Mouse (Mus musculus) CH12F3 (cell line): ENCODE results near the gene 2310033P09Rik.

Experiments used
- in situ Hi-C: fragments of 300-500 bp; cut with MboI; formaldehyde crosslinking; loops from 2 replicates; pipeline ENCODE4 v1.14.3; 2020; ENCODE audit warnings: low sequenced_read_pairs

2310033P09Rik gene

DNA sequence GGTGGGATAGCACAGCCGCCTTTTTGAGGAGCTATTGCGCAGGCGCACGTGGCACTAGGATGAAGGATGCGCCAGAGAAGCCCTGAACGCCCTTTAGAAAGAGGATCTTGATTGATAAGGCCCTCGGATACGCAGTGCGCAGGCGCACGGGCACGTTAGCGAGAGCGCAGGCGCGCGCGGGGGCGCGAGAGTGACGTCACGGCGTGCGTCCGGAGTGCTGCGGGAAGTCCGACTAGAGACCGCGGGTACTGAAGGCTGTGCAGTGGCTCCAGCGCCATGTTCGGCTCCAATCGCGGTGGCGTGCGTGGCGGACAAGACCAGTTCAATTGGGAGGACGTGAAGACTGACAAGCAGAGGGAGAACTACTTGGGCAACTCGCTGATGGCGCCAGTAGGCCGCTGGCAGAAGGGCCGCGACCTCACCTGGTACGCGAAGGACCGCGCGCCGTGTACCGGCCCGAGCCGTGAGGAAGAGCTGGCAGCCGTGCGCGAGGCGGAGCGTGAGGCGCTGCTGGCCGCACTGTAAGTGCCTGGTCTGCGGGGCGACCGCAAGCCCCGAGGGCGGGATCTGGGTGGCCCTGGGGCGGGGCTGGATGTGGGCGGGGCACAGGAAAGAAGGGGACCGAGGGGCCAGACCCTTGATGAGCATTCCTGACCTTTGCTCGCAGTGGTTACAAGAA lies at the start of gene 2310033P09Rik:
2310033P09Rik (plus strand) TSS at position 169 of the 679 bp plus-strand sequence.
- in situ Hi-C loops, result no loop called here

GRCm38 (mm10) chr11:59159099-59159498 lies 49.0 kb upstream of the 2310033P09Rik start:
- in situ Hi-C loops, result no loop called here

- in situ Hi-C loops, result no loop called here
These were observed 48.6 kb upstream of the 2310033P09Rik start for GRCm38 (mm10) chr11:59159558-59159957.

DNA sequence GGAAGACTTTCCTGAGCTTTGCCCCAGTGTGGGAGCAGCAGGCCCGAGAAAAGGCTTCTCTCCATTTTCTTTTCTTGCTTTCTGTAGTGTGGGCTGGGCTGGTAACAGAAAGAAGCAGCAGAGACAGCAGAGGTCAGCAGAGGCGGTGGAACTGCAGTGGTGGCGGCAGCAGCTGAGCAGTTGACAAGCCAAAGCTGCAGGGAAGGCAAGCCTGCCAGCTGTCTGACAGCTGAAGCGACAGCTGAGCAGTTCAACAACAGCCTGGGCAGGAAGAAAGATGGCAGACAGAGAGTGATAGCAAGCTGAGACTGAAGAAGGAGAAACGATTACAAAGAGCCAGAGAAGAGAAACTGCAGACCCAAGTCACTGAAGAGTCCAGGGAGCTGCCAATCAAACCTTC lies 46.7 kb upstream of the 2310033P09Rik start:
- in situ Hi-C loops, result no loop called here

GRCm38 (mm10) chr11:59162443-59163254 lies 45.5 kb upstream of the 2310033P09Rik start:
- in situ Hi-C loops, result no loop called here

DNA sequence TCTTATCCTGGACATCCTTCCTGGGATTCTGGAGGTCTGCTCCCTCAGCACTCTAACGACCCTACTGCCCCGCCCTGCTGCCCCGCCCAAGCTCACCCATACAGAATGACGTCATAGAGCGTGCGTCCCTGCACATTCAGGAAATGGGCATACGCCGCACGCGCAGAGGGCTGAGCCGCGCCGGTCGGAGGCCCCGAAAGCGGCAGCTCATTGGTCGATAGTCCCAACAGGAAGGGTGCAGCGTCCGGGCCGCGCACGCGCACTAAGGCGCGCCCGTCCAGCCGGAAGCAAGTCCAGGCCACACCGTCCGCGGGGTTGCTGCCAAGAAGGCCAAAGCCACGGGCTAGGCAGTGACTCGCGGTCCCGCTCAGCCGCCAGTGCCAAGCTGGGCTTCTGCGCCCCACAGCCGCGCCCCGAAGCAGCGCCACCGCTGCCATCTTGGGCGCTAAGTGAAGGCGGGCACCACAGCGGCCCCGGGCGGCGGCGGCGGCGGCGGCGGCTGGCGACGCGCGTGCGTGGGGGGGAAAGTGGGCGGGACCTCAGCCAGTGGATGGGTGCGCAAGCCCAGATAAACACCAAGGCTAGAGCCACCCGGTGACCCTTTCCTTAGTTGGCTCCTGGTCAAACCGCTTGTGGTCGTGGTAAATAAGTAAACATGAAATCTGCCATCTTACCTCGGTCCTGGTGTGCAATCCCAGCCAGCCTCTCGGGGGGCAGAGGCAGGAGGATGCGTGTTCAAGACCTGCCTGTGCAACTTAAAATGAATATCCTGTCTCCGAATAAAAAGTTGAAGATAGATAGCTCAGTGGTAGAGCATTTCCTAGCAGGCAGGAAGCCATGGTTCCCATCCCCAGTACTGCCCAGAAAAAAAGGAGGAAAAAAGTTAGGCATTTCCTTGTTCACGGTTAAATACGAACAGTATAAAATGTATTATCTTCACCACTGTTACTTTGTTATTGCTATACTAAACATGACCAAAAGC lies 44.6 kb upstream of the 2310033P09Rik start, which contains the start of gene Iba57:
Iba57 (minus strand) TSS at position 485 of the 982 bp plus-strand sequence.
- in situ Hi-C loops, result no loop called here

DNA sequence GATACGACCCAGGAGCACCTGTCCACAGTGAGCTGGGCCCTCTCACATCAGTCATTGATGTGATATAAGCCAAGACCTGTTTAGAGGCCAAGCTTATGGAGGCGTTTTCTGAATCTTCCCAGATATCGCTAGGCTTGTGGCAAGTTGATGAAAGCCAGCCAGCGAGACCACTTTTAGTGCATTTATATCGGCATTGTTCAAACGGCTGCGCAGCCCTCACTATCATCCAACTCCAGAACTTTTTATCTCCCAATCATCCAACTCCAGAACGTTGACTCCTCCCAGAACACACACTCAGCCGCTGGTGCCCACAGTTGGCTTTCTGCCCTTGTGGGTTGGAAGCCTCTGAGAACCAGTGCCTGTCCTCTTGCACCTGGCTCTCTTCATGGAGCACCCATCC lies 43.7 kb upstream of the 2310033P09Rik start:
- in situ Hi-C loops, result no loop called here

GRCm38 (mm10) chr11:59165616-59166241 lies 42.4 kb upstream of the 2310033P09Rik start:
- in situ Hi-C loops, result no loop called here

- in situ Hi-C loops, result no loop called here
These were observed 38.3 kb upstream of the 2310033P09Rik start for GRCm38 (mm10) chr11:59169807-59170206.

- in situ Hi-C loops, result no loop called here
These were observed 37.6 kb upstream of the 2310033P09Rik start for GRCm38 (mm10) chr11:59170549-59170948.

GRCm38 (mm10) chr11:59174189-59174838 lies 33.8 kb upstream of the 2310033P09Rik start:
- in situ Hi-C loops, result no loop called here

- in situ Hi-C loops, result no loop called here
These were observed 31.6 kb upstream of the 2310033P09Rik start for GRCm38 (mm10) chr11:59176475-59176874.

DNA sequence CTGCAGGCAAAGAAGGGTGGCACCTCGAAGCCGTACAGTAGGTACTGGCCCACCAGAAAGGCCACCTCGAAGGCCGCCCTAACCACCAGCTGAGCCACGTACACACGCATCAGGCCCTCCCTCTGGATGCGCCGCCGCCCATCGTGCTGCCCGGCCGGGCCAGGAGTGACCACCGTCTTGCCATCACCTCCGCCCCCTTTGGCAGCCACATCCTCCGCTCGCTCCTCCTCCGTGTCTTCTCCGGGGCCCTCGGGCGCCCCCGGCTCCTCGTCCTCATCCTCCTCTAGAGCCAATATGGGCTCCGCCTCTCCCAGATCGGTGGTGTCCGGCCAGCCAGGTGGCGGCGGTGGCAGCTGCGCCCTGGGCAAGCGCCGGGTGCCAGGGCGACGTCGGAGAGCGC lies 31.2 kb upstream of the 2310033P09Rik start:
- in situ Hi-C loops, result no loop called here

- in situ Hi-C loops, result no loop called here
These were observed 25.2 kb upstream of the 2310033P09Rik start, which contains the start of gene Gjc2 for GRCm38 (mm10) chr11:59182864-59183331. Gene Gjc2 (minus strand): TSS chr11:59183213.

DNA sequence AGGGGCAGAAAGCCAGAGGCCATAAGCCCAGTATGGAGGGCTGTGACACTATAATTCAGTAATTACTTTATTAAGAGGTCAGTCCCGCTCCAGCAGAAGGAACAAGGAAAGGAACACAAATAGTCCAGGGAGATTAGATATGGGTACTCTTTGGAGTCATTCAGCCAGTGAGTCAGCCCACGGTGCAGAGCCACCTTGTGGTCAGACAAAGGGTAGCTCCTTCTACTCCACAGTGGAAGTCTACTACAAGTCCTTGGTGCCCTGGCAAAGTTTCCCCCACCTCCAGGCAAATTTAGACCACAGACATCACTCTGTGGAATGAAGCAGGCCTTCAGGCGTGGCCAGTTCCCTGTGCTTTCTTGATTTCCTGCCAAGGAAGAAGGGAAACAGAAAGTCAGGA lies 24.3 kb upstream of the 2310033P09Rik start:
- in situ Hi-C loops, result no loop called here

GRCm38 (mm10) chr11:59185490-59185889 lies 22.6 kb upstream of the 2310033P09Rik start:
- in situ Hi-C loops, result no loop called here

- in situ Hi-C loops, result no loop called here
These were observed 20.4 kb upstream of the 2310033P09Rik start for GRCm38 (mm10) chr11:59187706-59188105.

GRCm38 (mm10) chr11:59191231-59192058 lies 16.7 kb upstream of the 2310033P09Rik start:
- in situ Hi-C loops, result no loop called here

- in situ Hi-C loops, result no loop called here
These were observed 16.1 kb upstream of the 2310033P09Rik start, which contains the start of gene Guk1 for GRCm38 (mm10) chr11:59192059-59192386. Gene Guk1 (minus strand): TSS chr11:59192212.
